Mouse (Mus musculus) forebrain, embryonic 14.5 days (tissue): ENCODE results near the gene Fam189b. TPM values are rescaled to one million over a fixed set of nuclear protein-coding genes. Genes with fewer than 3 reads are reported as not detected.

Experiments used
- ATAC-seq: fragments of 200-750 bp; cut with Nextera tagmentation; 2 replicates; pipeline ENCODE4 v1.8.0; 2017; ENCODE audit warnings: mild to moderate bottlenecking, moderate library complexity
- DNase-seq: peaks from one replicate; pipeline ENCODE4 v3.0.0-alpha.2; 2015; ENCODE audit warnings: low spot score
- H3K27ac ChIP-seq: fragments of 300-500 bp; sonication (generic); 2 replicates; pipeline ENCODE4 v1.5.1; 2014; ENCODE audit warnings: low read depth, mild to moderate bottlenecking, control low read depth, low read length, moderate library complexity
- H3K27me3 ChIP-seq: fragments of 300-500 bp; sonication (generic); replicated peaks from 2 replicates; pipeline ENCODE4 v1.6.1; 2014; ENCODE audit warnings: low read length, control low read depth, mixed read lengths; ENCODE audit not compliant: control insufficient read depth, insufficient read depth
- H3K36me3 ChIP-seq: fragments of 300-500 bp; sonication (generic); 2 replicates; pipeline ENCODE4 v1.6.1; 2014; ENCODE audit warnings: low read length, control low read depth; ENCODE audit not compliant: control insufficient read depth, insufficient read depth
- H3K4me1 ChIP-seq: fragments of 300-500 bp; sonication (generic); 2 replicates; pipeline ENCODE4 v1.6.1; 2014; ENCODE audit warnings: antibody characterized with exemption, low read length, control low read depth; ENCODE audit not compliant: control insufficient read depth, insufficient read depth
- H3K4me2 ChIP-seq: fragments of 300-500 bp; sonication (generic); 2 replicates; pipeline ENCODE4 v1.6.1; 2014; ENCODE audit warnings: mild to moderate bottlenecking, control low read depth, low read length
- H3K4me3 ChIP-seq: fragments of 300-500 bp; sonication (generic); 2 replicates; pipeline ENCODE4 v1.5.1; 2014; ENCODE audit warnings: low read depth, low read length, control low read depth
- H3K9ac ChIP-seq: fragments of 300-500 bp; sonication (generic); 2 replicates; pipeline ENCODE4 v1.6.1; 2014; ENCODE audit warnings: mild to moderate bottlenecking, low read length, control low read depth, moderate library complexity
- H3K9me3 ChIP-seq: fragments of 300-500 bp; sonication (generic); replicated peaks from 2 replicates; pipeline ENCODE4 v1.6.1; 2016; ENCODE audit warnings: low read length, control low read depth, mixed read lengths; ENCODE audit not compliant: control insufficient read depth
- WGBS: fragments of 180-500 bp; shearing (Covaris S2); extraction: QIAGEN DNeasy Blood & Tissue Kit; methylation state at CpG from one replicate; pipeline ENCODE4 v1.1.7; 2014; 5-methylcytosine and 5-hydroxymethylcytosine counted together
- polyA plus RNA-seq: library from polyadenylated mRNA; unstranded; fragments of >200 nt; fragmentation: Nextera tagmentation; extraction: Ambion mirVana; gene quantifications from 2 replicates; pipeline ENCODE4 v1.2.1, GENCODE M21; 2014

Fam189b gene
- polyA plus RNA-seq, result 14.7 and 21.7 TPM in 2 replicates

DNA sequence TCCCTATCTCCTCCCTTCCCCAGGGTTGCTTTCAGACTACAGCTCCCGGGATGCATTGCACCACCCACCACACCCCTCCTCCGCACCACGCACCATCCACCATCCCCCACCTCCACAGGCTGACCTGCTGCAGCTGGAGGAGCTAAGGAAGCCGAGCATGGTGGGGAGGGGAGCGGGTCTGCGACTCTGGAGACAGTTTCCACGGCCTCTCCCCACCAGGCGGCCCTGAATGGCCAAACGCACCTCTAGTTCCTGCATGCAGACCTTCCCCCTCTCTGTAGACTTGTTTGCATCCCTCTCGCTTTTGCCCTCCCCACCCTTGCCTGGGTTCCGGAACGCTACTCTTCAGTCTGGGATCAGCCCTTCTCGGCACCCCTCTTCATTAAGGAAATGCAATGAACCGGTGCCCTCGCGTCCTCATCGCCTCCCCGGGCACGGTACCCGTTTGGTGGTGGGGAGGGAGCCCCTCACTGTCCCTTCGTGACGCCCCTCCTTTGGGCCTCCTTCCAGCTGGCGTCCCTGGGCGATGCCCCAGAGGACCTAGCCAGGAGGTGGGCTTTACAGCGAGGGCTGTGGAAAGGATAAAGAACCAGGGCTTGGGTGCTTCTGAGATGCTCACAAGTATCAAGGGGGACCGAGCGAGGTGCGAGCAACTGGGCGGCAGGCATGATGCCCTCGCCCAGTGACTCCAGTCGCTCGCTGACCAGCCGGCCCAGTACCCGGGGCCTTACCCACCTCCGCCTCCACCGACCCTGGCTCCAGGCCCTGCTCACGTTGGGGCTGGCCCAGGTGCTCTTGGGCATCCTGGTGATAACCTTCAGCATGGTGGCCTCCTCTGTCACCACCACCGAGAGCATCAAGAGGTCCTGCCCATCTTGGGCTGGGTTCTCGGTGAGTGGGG lies at the start of gene Fam189b:
Gene Fam189b (plus strand): TSS at position 86 of the 901 bp plus-strand sequence.
- H3K9ac ChIP-seq, result peak within 1 kb of the TSS; percentile 89
- 4% methylated on average over 38 of the region's 39 CpGs for whole genome bisulfite sequencing
- DNase-seq, result peak; percentile 93
- H3K9me3 ChIP-seq, result no peaks in the 10 kb centered on the region
- peak within 1 kb of the TSS; percentile 89 for H3K27ac ChIP-seq
- H3K4me1 ChIP-seq, result peaks cover 10% of the 10 kb centered on the region
- peak; percentile 95 for ATAC-seq
- peak within 1 kb of the TSS; percentile 91 for H3K4me2 ChIP-seq
- no peaks in the 10 kb centered on the region for H3K27me3 ChIP-seq
- peaks cover 40% of the 10 kb centered on the region for H3K36me3 ChIP-seq
- H3K4me3 ChIP-seq, result peak within 1 kb of the TSS; percentile 58

DNA sequence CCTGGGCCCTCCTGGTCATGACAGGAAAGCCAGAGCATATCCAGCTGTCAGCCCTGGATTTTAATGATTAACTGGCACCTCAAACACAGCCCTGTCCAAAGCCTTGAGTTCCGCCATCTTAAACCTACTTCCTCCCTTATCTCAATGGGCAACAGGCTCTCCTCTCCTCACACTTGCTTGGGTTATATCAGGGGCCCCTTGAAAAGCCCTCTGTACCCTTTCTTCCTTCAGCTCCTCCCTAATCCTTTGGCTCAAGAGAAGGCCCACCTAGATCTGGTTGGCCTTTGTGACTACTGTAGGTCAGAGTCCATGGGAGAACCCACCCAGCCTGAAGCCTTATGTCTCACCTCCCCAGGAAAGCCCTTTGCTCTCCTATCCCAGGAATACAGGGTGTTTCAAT lies 49.2 kb upstream of the Fam189b start:
- no peak for DNase-seq
- Histone ChIP-seq H3K9ac (no peak overlapping the region), H3K4me1 (no peaks in the 10 kb centered on the region), H3K4me2 (no peak overlapping the region), H3K36me3 (no peaks in the 10 kb centered on the region), H3K27ac (no peak overlapping the region), H3K27me3 (no peaks in the 10 kb centered on the region), H3K9me3 (no peaks in the 10 kb centered on the region), H3K4me3 (no peak overlapping the region)
- 95% methylated on average over 1 of the region's 1 CpGs for WGBS
- no peak for ATAC-seq

DNA sequence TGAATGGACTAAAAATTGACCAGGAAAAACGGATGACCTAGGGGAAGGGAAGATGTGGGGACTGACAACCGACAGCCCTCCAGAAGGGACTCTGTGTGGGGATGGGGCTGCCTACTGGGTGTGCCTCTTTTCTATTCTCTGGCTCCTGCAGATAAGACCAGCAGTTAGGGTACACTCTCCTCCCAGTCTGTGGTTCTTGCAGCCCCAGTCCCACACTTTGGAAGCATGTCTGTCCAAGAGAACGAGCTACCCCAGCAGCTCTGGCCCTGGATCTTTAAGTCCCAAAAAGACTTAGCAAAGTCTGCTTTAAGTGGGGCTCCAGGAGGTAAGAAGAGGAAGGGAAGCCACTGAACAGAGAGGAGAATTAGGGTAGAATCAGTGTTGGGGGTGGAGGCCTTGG lies 47.0 kb upstream of the Fam189b start, which contains the start of gene Pklr:
Gene Pklr (plus strand): TSS at position 185 of the 400 bp plus-strand sequence.
- 72% methylated on average over 3 of the region's 3 CpGs for WGBS
- Histone ChIP-seq H3K4me1 (no peaks in the 10 kb centered on the region), H3K36me3 (no peaks in the 10 kb centered on the region), H3K27ac (no peak within 1 kb of the TSS), H3K9ac (no peak within 1 kb of the TSS), H3K27me3 (no peaks in the 10 kb centered on the region), H3K4me3 (no peak within 1 kb of the TSS), H3K4me2 (no peak within 1 kb of the TSS), H3K9me3 (no peaks in the 10 kb centered on the region)
- DNase-seq (no peak), ATAC-seq (no peak)

DNA sequence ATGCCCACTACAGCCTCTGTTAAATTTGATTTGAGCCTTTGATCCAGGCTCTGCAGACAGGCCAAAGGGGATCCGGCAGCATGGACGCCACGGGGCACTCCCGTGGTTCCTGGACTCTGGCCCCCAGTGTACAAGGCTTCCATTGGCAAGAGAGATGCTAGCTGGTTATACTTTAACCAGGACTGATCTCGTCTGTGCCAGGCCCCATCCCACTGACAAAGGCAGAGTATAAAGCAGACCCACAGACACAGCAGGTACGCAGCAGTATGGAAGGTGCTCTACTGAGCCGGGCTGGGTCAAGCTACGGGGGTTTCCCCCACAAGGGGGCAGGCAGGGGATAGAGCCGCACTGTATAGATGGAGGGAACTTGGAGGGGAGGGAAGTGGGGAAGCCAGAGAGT lies 46.6 kb upstream of the Fam189b start:
- Histone ChIP-seq H3K4me2 (no peak overlapping the region), H3K4me1 (no peaks in the 10 kb centered on the region), H3K9me3 (no peaks in the 10 kb centered on the region), H3K27me3 (no peaks in the 10 kb centered on the region), H3K27ac (no peak overlapping the region), H3K4me3 (no peak overlapping the region), H3K36me3 (no peaks in the 10 kb centered on the region), H3K9ac (no peak overlapping the region)
- DNase-seq, result no peak
- ATAC-seq, result no peak
- WGBS, result 44% methylated on average over 9 of the region's 9 CpGs

DNA sequence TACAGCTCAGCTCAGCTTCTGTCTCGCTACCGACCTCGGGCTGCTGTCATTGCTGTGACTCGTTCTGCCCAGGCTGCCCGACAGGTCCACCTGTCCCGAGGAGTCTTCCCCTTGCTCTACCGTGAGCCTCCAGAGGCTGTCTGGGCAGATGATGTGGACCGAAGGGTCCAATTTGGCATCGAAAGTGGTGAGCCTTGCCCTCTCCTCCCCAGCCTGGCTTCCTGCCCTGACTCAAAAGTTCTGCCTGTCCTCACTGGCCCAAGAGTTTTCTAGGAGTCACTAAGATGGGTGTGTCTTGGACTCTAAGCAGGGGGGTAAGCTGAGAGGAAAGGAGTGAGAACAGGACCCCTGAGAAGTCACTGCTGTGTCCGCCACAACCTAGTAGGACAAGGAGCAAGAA lies 38.1 kb upstream of the Fam189b start:
- WGBS, result 89% methylated on average over 10 of the region's 10 CpGs
- no peaks in the 10 kb centered on the region for H3K4me1 ChIP-seq
- H3K9ac ChIP-seq, result no peak overlapping the region
- H3K36me3 ChIP-seq, result no peaks in the 10 kb centered on the region
- no peak for ATAC-seq
- no peak for DNase-seq
- no peak overlapping the region for H3K4me3 ChIP-seq
- H3K9me3 ChIP-seq, result no peaks in the 10 kb centered on the region
- H3K27me3 ChIP-seq, result no peaks in the 10 kb centered on the region
- H3K27ac ChIP-seq, result no peak overlapping the region
- no peak overlapping the region for H3K4me2 ChIP-seq

DNA sequence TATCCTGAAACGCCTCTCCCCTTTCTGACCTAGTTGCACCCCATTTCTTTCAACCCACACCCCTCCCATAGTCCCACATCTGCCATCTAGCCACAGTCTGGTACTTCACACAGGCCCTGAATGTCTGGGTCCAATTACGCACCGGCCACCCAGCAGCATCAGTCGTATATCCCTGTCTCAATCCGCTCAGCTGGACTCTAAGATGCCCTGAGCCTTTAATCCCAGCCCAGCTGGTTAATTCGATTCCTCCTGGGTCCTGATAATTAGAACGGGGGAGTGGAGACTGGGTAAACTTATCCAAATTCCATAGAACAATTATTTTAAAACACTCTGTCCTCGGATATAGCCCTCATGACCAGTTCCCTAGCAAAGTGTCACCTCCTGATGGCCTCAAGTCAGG lies 37.4 kb upstream of the Fam189b start:
- Histone ChIP-seq H3K4me3 (no peak overlapping the region), H3K27me3 (no peaks in the 10 kb centered on the region), H3K9me3 (no peaks in the 10 kb centered on the region), H3K4me1 (no peaks in the 10 kb centered on the region), H3K4me2 (no peak overlapping the region), H3K9ac (no peak overlapping the region), H3K27ac (no peak overlapping the region), H3K36me3 (no peaks in the 10 kb centered on the region)
- DNase-seq (no peak), ATAC-seq (no peak)
- WGBS, result 17% methylated on average over 8 of the region's 8 CpGs

DNA sequence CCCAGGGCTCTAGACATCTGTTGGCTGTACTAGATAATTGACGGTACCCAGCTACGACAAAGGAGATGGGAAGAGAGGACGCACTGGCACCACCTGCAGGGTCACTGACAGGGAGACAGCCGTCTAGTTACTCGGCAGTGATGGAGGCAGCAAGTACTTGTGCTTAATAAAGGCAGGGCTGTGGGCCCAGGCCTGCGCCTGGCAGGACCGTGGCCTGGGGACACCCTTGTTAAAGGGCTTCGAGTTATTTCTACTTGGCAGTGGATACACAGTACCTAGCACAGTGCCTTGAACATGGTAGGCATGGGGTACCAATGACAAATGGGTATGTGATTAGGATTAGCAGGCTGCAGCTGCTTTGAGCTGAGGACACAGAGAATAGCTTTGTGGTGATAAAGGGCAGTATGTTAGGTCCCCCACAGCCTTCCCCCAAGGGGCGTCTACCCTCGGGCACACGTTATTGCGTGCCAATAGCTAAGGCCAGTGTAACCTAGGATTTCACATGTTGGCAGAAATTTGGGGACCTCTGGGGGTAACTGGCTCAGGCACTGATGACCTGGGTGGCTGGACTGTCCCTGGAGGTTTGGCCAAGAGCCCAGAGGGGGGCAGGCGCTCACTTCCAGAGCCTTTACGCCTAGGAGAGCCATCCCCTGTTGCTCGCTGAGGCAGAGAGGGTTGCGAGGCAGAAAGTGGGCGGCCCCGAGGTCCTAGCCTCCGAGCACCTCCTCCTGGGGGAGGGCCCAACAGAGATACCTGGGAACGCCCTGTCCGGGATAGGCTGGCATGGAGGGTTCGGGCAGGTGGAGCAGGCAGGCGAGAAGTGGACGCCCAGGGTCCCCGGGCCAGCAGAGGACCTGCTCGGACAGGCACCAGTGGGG lies 35.6 kb upstream of the Fam189b start:
- Histone ChIP-seq H3K4me2 (no peak overlapping the region), H3K9me3 (no peaks in the 10 kb centered on the region), H3K36me3 (0 out of 2 replicates have a peak, but pooled peaks cover 3% of the 10 kb centered on the region), H3K27ac (no peak overlapping the region), H3K4me3 (no peak overlapping the region), H3K4me1 (no peaks in the 10 kb centered on the region), H3K9ac (no peak overlapping the region), H3K27me3 (no peaks in the 10 kb centered on the region)
- WGBS, result 25% methylated on average over 26 of the region's 26 CpGs
- ATAC-seq (no peak; the same call in 1 of the 2 replicates), DNase-seq (no peak)

DNA sequence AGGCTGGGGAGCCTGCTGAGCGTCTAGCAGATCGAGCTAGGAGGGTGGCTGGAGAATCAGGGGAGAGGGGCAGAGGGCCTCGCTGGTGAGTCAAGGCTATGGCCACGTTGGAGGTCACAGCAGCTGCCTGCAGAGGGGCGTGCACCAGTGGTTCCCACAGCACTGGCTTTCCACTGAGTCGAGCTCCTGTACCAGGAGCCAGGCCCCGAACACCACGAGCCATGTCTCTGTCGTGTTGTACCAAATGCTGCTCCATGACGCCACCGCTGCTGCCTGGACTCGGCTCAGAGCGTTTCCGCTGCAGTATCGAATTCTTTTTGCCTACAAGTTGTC lies 35.0 kb upstream of the Fam189b start:
- H3K9me3 ChIP-seq, result no peaks in the 10 kb centered on the region
- H3K4me2 ChIP-seq, result no peak overlapping the region
- WGBS, result 17% methylated on average over 15 of the region's 15 CpGs
- no peaks in the 10 kb centered on the region for H3K4me1 ChIP-seq
- H3K4me3 ChIP-seq, result no peak overlapping the region
- H3K27me3 ChIP-seq, result no peaks in the 10 kb centered on the region
- H3K9ac ChIP-seq, result no peak overlapping the region
- H3K27ac ChIP-seq, result no peak overlapping the region
- ATAC-seq (no peak), DNase-seq (no peak)
- peaks cover 6% of the 10 kb centered on the region; the same call in 1 of the 2 replicates for H3K36me3 ChIP-seq
